Mouse (Mus musculus) adrenal gland (tissue): ENCODE measurements around the gene Zfp189.
"Not testable (repeated sequence)": the region's sequence is repeated elsewhere in the genome, so short reads cannot be mapped to it uniquely, and the experiment has no call there.

Experiments
- intact Hi-C: fragments of 180-260 bp; cut with DNase I; formaldehyde crosslinking; loops from one replicate; pipeline ENCODE4 v1.15.1; 2025
- long read RNA-seq, 2 experiments: library from polyadenylated mRNA; unstranded; transcript quantifications; one replicate each; pipeline ENCODE4 v2.0.0; 2020; ENCODE audit warnings: borderline replicate concordance in 1 of 2; ENCODE audit not compliant: insufficient replicate concordance in 1 of 2

Gene Zfp189
- long read RNA-seq, experiment 1 = 0 reads
- long read RNA-seq, experiment 2 = 0 reads

DNA sequence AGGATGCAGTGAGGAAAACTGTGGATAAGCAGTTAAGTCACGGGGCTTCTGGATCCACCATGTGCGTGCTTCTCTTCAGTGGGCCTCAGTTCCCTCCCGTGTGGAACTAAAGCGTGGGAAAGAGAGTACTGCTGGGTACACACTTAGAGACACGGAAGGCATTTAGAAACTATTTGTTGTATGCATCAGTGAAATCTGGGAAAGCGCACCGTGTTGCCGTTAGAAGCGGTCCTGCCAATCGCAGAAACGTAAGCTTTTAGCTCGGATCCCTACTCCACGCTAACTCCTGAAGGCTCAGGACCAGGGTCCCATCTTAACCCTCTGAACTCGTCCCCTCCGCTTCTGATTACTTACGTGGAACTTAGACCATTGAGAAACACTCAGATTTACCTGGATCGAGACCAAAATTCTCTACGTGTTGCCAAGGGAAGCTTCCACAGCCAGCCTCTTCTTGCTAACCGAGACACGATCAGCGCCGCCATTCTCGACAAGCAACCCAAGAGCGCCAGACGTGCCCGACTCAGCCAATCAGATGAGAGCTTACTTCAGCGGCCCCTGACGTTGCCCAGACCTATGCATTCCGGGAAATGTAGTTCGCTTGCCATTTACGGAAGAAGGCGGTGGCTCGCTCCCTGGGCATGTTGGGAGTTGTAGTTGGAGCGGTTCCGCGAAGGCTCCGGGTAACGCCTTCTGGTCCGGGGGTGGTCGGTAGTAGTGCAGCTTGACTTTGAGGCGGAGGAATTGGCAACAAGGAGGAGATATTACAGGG lies at the start of gene Zfp189, which contains the start of gene Mrpl50:
Zfp189 (plus strand) TSS at position 605 of the 769 bp plus-strand sequence.
Mrpl50 (minus strand) TSS at position 522 of the 769 bp plus-strand sequence.
- intact Hi-C loops = no loop called here

DNA sequence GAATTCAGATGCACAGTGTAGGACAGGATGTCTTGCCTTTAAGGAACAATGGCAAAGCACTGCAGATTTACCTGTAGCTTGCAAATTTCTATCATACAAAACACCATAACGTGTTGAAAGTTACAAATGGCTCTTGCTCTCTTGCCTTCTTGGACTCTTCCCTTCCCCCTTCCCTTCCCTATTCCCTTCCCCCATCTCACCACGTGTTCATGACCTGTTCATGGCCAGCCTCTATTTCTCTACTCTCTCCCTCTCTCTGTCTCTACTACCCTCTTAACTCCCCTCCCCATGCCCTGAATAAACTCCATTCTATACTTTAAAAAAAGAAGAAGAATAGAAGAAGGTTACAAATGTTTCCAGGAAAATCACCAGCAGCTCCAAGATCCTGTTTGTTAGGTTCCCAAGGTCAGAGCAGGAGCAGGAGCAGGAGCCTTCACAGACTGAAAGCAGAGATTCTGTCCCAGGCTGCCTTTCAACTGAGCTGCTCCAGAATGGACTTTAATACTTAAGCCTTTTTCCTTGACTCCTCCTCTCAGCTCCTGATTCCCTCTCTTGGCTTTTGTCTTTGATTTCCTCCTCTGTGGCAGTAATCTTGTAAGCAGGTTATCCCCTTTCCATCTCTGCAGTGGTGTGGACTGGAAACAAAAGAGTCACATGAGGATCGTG lies 47.4 kb upstream of the Zfp189 start, which contains the start of gene Acnat1:
Acnat1 (minus strand) TSS at position 478 of the 666 bp plus-strand sequence.
- intact Hi-C loops = no loop called here

DNA sequence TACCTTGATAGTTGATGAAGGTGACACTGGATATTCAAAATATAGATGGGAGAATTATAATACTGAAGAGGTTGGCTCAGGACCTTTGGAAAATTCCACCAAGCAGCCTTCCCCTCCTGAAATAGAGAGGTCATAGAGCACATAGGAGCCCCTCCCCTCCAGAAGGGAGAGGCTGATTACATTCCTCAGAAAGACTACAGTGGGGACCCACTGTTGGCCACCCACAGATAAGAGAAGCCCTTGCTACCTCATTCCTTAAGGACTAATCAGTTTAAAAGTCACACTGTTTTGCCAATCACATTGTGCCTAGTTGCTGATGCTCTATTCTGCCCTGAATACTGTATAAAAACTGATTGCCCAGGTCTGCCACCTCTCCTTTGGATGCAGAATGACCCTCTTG lies 46.4 kb upstream of the Zfp189 start:
- intact Hi-C loops = no loop called here

DNA sequence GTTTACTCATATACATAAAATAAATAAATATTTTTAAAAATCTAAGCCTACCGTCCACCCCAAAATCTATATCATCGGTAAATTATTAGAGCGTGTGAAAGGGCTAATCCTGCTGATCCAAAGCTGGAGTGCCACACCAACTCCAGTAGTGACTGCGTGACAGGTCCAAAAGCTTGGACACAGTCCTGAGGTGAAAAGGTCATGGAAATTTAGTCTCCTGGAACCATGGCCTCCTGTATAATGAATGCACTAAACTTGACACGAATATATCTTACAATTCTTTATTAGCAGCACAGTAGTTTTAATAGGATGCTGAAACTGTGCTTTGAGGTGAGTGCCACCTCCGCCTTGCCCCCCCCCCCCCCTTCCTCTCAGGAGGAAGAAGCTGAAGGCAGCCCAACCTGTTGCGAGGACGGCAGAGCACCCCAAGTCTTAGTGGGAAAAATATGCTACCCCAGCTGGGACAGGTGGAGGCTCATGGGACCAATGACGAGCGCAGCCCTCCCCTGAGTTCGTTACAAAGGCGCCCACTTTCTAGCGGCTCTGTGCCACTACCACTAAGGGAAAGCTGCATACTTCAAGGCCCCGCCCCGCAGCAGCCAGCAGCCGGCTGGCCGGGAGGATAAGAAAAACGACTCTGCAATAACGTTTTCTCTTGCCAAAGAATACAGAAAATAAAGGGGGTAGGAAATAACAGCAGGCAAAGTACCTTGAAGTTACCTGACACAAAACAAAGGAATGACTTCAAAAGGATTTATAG lies 42.7 kb upstream of the Zfp189 start:
- intact Hi-C loops = no loop called here

DNA sequence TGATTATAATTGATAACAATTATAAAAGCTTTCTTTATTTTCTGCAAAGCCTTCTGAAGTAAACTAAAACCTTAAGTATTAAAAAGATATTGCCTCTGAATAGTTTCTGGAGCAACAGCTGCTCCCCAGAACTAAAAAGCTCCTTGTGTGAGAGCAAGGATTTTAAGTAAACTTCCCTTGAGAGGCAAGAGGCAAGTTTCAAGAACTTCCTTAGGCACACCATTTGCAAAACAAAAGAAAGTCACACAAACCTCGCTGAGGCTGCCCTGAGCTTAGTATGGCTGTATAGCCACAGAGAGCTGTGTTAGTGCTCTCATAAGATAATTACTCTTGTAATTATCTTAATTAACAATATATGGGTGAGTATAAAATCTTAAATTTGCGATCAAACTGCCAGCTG lies 41.9 kb upstream of the Zfp189 start:
- intact Hi-C loops = not testable (repeated sequence)

DNA sequence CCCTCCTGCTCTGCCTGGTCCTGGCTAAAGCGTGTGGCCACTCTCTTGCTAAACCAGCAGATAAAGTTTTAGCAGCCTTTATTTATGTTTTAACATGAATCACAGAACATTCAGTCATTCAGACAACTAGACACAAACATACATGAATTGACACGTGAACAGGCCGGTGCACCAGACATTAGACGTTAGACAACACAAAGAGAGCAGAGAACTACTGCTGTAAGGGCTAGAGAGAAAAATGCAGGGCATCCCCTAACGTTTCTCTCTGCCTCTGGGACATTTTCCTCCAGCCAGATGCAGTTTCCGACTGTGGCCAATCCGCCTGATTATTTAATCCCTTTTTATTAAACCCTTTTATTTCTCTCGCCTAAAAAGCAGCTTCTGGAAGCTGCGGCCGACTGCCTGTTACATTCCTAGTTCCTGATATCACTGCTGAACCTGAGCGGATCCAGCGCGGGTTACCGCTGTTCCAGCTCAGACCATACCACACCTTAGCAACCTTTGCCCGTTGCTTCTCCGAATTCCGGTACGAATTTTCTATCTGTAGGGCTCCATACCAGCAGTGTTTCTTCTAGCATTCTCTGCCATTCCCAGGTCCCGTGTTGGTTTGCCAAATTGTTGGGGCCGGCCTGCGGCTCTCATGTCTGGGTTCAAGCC lies 40.7 kb upstream of the Zfp189 start:
- intact Hi-C loops = no loop called here

DNA sequence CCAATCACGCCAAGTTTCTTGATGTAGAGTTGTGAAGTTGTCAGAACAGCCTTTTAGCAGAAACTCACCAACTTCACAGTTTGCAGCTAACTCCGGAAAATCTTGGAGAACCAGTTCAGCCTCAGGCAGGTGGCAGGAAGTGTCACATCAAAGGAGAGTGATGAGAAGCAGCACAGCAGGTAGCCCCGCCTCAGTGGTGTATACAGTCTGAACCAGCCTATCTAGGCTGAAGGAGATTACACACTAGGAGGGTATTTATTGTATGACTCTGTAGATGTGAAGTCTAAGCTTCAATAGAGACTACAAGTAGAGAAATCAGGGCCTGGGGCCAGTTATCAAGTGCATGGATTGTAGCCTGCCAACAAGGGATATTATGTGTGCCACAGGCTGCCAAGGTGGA lies 40.1 kb upstream of the Zfp189 start:
- intact Hi-C loops = no loop called here

DNA sequence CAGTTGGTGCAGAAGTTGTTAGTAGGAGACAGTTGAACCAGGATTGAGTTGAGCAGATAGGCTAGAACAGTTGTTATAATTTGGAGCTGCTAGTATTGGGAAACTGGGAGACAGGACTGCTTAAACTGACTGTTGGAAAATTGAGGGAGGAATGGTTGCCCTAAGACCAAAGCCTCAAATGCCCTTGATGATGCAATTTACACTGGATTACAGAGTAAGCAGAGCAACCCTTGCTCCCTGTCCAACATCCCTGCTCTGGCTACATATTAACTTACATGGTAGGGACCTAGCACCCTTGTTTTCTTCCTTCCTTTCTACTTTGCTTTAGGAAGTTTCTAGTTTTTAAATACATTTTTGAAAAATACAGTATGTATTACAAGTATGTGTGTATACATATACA lies 35.5 kb upstream of the Zfp189 start:
- intact Hi-C loops = no loop called here

DNA sequence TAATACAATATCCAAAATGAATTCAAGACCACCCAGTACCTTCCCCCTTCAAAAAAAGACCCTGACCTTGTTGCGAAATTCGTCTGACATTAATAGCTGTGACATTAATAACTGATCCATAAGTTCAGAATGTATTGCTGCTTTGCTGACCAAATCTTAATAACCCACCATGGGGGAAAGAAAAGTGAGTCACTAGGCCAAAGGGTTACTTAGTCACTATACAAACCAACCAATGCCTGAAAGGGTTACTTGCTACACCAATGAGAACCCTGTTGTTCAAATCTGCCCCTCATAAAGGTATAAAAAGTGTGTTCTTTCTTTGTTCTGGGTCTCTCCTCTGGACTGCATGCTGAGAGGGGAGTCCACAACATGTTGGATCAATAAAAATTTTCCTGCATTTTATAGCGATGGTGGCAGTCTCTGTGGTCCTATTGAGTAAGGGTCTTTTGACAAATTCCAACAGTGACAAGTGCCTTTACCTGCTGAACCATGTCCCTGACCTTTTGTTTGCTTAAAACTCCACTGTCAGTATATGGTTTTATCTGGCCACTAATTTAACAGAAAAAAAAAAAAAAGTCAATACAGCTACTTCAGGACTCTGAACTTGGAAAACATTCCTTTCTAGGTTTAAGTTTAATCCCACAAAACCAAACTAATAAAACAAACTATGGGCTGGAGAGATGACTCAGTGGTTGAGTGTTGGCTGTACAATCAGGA lies 34.9 kb upstream of the Zfp189 start:
- intact Hi-C loops = not testable (repeated sequence)

DNA sequence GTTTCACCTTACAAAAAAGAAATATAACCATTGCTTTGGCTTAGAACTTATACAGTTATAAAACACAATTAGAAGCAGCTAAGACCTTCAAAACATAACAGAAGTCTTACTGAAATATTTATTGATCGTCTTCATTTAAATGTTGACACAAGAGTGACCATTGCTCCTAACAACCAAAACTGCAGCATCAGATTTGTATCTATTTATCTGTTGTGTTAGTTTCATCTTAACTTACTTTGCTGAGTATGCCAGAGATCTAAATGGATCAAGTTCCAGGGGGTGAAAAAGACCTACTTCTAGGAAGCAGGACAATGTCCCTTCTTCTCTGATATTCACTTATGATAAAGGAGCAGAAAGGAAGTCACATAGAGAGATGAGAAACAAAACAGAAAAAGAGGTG lies 17.4 kb upstream of the Zfp189 start:
- intact Hi-C loops = no loop called here

DNA sequence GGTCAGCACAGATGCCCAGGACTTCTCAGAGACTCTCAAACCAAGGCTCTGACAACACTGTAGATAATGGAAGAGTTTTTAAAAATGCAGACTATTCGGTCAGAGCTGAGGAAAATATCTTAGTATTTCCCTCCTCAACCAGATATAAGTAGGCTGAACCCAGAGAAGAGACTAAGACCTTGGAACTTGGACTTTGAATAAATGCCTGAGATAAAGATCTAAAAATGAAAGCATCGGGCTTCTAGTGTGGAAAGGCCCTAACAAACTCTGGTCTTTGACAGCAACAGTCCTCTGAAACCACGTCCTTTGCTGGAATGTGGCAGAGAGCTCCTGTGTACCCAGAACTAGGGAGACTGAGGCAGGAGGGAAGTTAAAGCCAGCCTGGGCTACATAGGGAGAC lies 14.6 kb upstream of the Zfp189 start, which contains the start of gene Baat:
Baat (minus strand) TSS at position 172 of the 400 bp plus-strand sequence.
- intact Hi-C loops = no loop called here

DNA sequence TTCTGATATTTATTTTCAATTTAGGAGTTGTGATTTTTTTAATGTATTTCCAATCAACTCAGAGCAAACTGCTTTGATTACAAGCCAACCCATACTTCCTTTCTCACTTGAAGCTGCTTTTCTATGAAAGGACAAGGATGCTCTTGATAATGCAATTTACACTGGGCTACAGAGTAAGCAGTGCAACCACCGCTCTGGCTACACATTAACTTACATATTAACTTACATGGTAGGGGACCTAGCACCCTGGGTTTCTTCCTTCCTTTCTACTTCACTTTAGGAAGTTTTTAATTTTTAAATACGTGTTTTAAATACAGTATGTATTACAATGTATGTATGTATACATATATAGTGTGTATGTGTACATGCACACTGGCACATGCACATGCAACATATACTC lies 11.8 kb upstream of the Zfp189 start:
- intact Hi-C loops = no loop called here

DNA sequence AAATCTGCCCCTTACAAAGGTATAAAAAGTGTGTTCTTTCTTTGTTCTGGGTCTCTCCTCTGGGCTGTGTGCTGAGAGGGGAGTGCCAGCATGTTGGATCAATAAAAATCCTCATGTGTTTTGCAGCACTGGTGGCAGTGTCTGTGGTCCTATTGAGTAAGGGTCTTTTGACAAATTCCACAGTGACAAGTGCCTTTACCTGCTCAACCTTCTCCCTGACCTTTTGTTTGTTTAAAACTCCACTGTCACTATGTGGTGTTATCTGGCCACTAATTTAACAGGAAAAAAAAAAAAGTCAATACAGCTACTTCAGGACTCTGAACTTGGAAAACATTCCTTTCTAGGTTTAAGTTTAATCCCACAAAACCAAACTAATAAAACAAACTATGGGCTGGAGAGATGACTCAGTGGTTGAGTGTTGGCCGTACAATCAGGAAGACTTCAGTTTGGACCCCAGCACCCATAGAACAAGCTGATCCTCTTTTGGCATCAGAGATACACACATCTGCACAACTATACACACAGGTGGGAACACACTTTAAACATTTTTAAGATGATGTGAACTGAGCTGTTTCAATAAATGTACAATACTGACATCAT lies 10.6 kb upstream of the Zfp189 start:
- intact Hi-C loops = not testable (repeated sequence)

DNA sequence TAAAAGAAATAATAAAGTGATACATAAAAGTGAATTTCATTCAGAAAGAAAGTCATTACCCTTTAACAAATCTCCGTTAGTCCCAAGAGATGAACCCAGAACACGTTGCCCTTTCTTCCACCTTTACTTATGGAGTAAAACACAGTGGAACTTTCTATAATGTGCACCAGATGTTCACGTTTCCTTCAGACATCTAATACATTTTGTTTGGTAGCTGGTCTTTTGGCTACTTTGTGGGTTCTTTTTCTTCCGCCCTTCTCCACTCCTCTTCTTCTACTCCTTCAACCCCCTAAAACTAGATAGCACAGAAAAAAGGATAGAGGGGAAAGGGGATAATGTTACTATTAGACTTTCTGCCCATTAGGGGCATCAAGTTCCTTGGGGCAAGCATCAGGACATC lies 8.3 kb upstream of the Zfp189 start:
- intact Hi-C loops = no loop called here

DNA sequence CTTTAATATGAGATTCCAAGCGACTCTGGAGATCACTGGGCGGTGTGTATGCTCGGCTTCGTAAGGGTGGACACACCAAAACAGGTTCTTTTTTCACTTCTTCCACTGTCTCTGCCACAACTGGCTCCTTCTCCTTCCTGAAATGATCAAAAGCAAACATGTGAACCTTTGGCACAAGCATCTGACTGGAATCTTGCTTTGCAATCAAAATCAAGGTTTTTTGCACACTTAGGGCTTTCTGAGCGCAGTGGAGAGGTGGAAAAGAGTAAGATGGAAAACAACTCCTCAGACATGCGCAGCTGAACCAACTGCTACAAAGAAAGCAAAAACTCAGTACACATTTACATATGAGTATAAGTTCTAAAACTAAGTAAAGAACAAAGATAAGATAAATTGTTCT lies 6.5 kb upstream of the Zfp189 start:
- intact Hi-C loops = no loop called here

DNA sequence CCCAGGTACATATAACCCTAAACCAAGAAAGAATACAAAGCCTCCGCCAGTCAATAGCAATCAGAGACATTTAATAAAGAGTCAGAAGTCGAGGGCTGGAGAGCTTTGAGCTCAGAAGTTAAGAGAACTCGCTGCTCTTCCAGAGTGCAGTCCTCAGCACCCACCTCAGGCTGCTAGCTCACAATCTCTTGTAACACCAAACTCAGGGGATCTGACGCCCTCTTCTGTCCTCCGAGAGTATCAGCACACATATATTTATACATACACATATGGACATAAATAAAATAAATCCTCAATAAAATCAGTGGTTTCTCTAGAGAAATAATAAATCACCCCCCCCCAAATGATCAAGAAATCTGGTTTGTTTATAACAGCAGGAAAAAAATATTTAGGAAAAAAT lies 1.5 kb upstream of the Zfp189 start:
- intact Hi-C loops = no loop called here

DNA sequence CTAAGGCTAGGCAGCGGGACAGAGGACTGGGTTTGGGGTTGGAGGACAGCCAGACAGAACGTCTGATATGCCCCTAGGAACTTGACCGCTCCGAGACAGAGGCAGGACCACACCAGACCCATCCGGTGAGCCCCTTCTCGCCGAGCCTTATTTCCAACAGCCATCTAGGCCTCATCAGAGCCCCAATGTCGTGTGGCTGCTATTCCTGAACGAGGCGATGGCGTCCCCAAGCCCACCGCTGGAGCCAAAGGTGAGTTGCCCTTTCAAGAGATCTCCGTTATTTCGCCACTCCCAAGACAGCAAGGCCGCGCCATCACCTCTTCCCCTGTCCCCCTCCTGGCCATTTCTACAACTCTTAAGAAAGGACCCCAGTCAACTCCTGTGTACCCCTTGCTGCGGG lies 370 bp downstream of the Zfp189 start:
- intact Hi-C loops = no loop called here

DNA sequence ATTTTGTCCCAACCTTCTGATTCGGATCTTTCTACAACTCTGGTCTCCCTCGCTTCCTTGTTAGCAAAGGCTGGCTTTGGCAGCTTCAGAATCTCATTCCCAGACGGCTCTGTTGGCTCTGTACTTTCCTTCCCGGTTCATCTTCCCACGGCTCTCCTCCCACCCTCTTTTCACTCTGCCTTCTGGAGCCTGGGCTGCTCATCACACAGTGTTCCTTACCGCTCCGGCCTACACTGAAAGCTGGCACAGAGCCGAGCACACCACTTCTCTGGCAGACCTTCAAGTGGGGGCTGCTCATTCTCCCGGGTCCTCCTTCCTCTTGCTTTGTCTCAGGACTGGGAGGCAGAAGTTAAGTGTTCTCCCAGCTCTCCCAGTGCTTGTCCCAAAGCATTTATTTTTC lies 1.6 kb downstream of the Zfp189 start:
- intact Hi-C loops = no loop called here

DNA sequence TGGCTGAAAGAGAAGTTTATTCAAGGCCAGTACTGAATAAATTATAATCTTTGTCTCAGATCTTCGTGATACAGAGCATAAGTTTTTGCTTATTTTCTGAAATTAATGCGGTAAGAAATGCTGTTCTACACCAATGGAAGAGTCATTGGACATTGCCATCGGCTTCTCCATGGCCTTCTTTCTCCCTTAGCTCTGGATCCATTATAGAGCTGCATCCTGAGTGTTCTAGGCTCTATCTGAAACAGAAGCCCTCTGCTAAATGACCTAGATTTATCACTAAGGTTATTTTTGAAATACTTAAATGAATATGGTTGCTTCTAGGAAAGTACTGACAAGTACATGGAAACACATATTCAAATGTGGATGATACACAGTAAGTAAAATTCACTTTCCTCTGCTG lies 14.1 kb downstream of the Zfp189 start:
- intact Hi-C loops = no loop called here

DNA sequence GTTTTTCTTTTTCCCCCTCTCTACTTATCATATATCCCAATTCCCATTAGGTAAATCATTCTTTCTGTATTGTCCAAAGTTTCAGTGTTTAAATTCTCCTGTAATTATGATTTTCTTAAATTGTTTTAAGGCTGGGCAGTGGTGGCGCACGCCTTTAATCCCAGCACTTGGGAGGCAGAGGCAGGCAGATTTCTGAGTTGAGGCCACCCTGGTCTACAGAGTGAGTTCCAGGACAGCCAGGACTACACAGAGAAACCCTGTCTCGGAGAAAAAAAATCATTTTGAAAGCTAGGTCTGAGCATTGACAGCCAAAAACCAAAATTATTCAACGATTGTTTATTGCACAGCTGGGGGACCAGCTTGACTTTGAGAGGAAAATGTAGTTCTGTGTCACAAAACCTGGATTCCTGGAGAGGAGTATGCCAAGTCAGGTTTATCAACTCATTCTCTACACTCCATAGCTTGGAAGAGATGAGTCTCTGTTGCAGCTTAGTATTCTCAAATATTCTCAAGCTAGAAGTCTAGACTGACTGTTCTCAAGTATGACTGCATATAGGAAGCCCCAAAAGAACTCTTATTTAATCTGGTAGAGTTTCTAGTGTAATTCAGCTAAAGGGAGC lies 14.8 kb downstream of the Zfp189 start:
- intact Hi-C loops = no loop called here
